Mouse (Mus musculus): ENCODE measurements around the gene Ugt1a7c.

DNA sequence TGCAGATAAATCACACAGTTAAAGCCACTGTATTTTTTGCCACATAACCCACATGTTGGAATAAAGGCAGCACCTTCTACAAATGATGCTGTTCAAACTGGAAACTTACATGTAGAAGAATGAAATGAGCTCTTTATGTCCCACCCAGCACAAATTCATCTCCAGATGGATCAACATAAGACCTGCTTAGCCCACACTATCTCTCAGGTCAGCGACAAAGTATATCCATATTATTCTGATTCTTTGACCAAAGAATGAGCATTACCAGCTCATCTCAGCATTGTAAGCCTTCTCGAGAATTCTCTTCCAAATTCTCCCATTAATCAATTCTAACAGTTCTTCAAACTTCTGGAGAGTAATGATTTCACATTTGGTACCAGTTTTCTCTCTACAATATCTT lies 127.4 kb downstream of the Ugt1a7c start:
- no peak for TF ChIP-seq CTCF (IDR thresholded peaks at IDR 0.05; ENCODE audit: low read depth)
- TF ChIP-seq EP300 (IDR thresholded peaks at IDR 0.05; ENCODE audit: low read depth): no peak
